Mouse (Mus musculus): ENCODE data around the gene Ppih.

The Ppih gene

DNA sequence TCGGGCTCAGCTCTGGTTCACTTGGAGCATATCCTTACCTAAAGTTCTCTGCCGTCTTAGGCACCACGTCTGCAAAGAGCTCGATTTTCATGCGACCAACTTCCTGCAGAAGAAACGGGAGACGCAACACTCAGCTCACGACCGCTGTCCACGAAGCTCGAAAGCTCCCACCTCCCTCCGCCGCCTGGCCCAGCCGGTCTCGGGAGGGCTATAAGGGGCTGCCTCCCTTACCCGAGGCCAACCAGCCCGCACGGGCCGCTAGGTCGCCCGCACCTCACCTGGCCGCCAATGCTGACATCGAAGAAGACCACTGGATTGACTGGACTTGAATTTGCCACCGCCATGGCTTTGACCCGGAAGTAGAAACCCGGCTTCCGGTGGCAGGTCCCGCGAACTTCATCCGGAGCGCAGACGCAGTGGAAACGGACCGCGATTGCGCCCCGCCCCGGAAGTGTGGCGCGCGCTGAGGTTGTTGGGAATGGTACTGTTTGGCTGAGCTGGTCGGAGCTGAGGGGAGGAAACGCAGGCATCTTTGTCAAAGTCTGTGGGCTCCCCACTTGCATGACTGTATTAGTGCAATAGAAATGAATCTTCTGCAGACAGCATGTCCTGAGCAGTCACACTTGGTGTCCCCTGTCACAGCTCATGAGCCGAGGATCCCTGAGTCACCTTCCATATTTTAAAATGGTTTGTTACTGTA lies at the start of gene Ppih:
Gene Ppih, minus strand, starts transcription at position 416 of the 700 bp plus-strand sequence.
- peak; percentile 96 for DNase-seq (ENCODE audit: low spot score)

DNA sequence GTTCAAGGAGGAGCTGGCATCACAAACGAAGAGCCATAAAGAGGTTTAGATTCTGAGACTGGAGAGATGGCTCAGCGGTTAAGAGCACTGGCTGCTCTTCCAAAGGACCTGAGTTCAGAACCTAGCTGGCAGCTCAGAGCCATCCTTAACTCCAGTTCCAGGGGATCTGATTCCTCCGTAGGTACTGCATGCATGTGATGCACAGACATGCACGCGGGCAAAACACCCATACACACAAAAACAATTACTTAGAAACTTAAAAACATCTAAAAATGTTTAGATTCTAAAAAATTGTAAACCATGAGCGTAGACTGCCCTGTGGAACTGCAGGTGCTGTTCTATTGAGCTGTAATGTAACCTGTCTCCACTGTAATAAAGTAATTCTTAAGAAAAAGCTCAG lies 49.1 kb upstream of the Ppih start:
- no peak for DNase-seq (ENCODE audit: low spot score)

DNA sequence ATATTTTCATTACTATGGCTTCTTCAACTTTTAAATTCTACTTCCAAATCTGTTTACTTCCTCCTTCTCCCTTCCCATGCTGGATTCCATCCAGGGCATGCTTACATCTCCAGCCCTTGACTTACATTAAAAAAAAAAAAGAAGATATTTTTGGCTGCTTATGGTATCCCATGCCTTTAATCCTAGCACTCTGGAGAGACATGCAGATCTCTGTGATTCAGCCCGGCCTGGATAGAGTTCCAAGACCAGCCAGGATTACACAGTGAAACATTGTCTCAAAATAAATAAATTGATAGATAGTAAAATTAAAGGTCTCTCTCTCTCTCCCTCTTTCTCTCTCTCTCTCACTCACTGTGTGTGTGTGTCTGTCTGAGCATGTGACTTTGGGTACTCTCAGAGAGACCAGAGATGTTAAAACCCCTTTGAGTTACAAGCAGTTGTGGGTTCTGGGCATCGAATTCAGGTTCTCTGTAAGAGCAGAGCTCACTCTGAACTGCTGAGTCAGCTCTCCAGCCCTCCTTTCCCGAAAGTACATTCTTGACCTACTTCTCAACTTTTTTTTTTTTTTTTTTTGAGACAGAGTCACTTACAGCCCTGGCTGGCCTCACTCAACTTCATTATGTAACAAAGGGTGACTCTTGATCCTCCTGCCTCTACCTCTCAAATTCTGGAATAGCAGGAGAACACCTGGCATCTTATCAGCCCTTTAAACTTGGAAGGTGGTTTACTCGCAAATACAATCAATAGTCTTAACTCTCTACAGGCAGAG lies 46.6 kb upstream of the Ppih start:
- no peak for DNase-seq (ENCODE audit: low spot score)

DNA sequence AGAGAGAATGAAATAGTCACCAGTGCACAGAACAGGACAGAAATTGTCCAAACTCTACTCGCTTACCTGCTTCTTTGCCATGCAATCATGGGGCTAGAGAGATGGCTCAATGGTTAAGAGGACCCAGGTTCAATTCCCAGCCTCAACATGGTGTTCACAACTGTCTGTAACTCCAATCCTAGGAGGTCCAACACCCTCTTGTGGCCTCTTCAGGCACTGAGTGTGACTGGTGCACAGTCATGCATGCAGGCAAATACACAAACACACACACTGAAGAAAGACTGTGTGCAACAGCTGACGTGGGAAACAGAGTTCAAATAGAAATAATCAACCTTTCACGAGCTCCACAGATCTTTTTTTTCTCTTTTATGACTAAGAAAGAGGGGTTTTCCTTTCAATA lies 41.9 kb upstream of the Ppih start:
- no peak for DNase-seq (ENCODE audit: low spot score)

DNA sequence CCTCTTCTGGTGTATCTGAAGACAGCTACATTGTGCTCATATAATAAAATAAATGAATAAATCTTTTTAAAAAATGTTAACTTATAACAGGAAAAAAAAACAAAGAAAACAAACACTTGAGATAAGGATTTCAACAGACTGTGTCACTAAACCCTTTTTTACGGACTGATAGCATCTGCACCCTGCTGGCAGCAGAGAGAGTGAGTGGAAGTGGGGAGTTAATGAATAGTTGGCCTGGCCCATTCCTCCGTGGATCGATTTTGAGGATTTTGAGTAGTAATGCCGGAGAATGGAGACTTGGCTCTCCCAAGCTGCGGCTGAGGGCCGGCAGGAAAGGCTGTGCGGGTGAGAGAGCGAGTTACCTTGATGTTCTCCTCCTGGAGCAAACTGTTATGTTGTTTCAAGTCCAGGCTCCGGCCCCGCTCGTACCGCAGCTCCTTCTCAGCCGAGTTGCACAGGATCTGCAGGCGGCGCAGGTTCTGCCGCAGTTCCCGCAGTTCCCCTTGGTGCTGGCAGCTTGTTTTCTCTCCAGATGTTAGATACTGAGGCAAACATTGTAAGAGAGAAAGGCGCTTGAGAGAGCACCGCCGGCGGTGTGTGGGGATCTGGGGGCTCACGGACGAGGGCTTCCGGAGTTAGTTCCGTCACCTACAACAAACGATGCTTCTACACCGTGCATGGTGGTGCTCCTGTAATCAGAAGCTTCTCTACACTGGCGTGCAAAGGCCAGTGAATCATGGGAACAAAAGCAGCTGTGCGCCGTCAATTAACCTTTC lies 39.0 kb upstream of the Ppih start:
- peak; percentile 44 for DNase-seq (ENCODE audit: low spot score)

DNA sequence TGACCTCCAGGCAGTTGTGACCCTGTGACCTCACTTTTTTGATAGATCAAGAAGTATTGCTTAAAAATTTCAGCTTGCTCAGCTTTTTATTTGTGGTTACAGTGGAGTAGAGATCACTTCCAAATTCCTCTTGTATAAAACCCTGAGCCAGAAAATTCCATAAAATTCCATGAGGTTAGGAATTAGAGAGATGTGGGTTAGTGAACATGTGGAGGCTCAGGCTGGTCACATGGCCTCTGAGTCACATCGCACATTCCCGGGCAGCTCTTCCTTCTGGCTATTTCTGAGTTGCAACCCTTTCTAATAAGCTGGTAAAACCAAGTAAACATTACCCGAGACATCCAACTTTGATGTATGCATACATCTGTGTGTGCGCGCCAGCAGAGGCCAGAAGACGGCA lies 25.2 kb upstream of the Ppih start:
- DNase-seq (ENCODE audit: low spot score): no peak

DNA sequence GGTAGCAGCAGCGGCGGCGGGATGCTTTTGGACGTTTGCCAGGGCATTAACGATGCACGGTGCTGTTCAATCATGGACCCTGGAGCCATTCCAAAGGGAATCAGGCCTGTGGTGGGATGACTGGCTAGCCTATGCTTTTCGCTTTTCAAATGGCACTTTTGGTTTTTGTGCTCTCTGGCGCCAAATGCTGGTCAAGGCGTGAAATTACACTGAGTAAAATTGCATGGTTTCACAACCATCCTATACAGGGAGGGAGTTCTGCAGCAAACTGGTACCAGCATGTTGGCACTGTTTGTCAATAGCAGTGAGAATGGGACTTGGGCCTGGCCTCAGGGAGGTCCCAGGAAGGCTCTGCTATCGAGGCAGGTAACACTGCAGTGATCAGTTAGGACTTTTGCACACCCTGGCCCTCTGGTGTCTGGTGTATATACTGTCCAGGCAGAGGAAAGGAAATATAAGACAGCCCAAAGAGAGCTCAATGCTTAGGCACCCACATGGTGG lies 18.6 kb upstream of the Ppih start:
- peak; percentile 62 for DNase-seq (ENCODE audit: low spot score)

DNA sequence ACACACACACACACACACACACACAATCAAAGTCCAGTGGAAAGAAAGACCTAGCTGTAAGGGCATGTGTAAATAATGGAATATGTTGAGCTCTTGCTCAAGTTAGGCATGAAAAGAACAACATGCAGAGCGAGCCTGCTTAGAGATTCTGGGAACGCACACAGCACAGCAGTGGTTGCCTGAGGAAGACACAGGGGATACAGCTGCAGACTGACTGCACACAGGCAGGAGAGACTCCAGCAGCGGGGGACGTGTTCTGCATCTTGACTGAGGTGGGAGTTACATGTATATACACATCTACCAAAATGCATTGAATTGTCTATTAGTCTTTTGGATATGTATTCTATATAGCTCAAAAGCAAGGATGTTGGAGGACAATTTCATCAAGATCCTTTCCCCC lies 18.1 kb upstream of the Ppih start:
- no peak for DNase-seq (ENCODE audit: low spot score)

DNA sequence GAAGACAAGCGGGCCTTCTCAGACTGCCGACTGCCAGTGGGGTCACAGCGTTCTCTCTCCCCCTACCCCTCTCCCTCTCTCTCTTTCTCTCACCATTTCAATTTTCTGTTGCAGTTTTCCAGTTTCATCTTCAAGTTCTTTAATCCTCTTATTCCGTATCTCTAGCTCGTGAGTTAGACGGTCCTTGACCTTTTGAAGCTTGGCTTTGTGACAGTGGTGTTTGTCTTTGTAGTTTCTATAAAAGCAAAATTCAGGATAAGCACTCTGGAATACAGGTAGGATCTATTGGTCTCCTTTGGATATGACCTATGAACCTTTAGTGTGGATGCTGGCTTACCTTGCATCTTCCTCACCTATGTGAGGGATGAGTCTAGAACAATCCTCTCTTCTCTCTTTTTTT lies 13.1 kb upstream of the Ppih start:
- no peak for DNase-seq (ENCODE audit: low spot score)

DNA sequence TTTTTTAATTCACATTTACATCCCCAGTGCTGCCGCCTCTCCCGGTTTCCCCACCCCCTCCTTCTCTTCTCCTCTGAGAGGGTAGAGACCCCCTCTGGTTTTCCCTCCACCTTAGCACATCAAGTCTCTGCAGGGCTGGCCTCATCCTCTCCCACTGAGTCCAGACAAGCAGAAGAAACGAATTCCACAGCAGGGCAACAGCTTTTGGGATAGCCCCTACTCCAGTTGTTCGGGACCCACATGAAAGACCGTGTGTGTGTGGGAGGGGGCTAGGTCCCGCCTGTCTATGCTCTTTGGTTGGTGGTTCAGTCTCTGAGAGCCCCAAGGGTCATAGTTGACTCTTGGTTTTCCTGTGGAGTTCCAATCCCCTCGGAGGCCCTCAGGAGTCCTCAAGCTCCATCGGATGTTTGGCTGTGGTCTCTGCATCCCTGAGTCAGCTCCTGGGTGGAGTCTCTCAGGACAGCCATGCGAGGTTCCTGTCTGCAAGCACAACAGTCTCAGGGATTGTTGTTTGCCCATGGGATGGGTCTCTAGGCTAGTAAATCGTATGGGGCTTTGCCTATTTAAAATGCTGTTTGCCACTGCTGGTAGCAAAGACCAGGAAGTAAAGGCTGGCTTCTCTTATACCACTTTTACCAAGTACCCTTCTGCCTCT lies 677 bp upstream of the Ppih start:
- DNase-seq (ENCODE audit: low spot score): no peak

DNA sequence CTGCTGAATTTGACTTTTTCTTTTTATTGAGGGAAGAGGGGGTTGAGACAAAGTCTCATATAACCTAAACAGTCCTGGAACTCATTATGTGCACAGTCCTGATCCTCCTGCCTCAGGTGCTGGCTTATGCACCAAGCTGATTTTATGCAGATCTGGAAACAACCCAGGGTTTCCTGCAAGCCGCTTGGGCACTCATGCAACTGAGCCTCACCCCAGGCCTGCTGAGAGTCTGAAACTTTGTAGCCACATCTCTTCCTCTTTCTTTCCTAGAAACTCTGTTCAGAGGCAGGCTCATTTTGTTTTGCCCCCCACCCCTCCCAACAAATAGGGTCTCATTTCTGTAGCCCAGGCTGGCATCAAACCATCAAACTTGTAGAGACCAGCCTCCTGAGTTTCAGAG lies 6.6 kb downstream of the Ppih start:
- no peak for DNase-seq (ENCODE audit: low spot score)

DNA sequence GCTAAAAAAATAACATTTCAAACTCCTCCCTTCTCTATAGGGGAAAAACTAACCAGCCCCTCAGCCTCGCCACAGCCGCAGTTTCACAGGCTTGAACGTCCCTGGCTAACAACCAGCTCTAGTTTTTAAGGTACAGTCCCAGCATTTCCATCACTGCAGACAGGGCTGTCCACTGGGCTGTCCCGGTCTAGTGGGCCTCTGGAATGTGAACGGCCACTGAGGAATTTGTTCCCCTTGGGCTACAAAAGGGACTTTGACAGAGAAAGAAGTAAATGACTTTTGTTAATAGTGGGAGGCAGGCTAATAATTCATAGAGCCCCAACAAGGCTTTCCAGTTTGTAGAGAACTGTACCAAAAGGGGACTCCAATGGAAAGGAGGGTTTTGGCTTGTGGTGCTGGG lies 14.9 kb downstream of the Ppih start:
- no peak for DNase-seq (ENCODE audit: low spot score)

DNA sequence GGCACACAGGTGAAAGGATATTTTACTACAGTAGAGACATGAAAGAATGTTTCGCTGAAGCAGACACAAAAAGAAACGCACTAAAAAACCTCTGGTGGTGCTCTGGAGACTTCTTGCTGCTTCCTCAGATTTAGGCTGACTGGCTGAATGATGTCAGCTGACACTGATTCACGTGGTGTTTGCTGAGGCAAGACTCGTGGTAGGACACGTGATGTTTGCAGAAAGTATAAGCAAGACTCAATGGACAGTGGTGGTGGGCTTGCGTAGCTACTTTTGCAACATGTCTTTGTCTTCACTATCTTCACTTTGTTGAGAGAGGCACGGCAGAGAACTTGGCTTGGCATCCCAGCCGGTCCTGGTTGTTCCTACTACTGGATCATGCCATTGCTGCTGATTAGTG lies 17.1 kb downstream of the Ppih start:
- no peak for DNase-seq (ENCODE audit: low spot score)

DNA sequence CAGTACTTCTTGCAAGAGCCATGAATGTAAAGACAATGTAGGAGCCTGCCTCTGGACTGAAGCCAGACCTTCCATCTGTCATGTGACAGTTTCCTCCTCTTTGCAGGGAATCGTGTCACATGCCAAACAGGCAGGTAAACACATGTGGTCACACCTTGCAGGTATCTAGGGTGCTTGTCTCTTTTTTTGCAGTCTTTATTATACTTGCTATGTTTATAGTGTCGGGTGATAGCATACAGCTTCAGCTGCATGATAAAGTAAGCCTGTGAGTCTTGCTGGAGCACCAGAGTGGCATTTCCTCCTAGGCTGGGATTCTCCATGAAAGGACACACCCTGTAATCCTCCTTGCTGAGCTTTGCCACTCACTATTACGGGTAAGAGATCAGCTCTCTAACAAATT lies 18.6 kb downstream of the Ppih start:
- no peak for DNase-seq (ENCODE audit: low spot score)

DNA sequence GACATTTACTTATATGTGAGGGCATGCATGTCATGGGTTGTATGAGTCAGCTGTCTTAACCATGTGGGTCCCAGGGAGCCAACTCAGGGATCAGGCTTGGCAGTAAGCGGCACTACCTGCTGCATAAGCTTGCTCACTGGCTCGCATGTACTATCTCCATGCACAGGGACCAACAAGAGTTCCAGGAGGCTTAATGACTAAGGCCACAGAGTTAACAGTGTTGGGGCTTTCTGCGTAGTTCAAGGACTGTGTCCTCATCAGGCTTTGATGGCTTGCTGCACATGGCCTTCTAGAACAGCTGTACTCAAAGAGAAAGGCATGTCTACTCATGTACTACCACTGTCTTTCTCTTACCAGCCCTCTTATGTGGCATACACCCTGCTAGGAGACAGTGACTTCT lies 19.6 kb downstream of the Ppih start:
- no peak for DNase-seq (ENCODE audit: low spot score)

DNA sequence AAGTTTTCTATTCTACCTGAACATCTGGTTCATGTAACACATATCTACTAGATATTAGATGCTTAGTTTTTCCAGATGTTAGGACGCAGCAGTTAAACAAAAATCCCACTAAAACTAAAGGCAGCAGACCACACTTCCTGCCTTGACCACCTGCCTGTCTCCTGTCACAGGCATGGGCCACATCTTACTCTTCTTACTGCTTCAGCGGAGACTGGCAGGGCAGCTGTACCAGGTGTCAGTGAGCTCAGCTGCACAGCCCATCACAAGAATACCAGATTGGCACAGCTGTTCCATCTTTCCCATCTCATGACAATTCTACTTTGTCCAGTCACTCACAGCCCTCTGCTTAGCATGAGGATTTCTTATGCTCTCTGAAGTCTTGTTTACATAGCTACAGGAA lies 23.0 kb downstream of the Ppih start:
- no peak for DNase-seq (ENCODE audit: low spot score)

DNA sequence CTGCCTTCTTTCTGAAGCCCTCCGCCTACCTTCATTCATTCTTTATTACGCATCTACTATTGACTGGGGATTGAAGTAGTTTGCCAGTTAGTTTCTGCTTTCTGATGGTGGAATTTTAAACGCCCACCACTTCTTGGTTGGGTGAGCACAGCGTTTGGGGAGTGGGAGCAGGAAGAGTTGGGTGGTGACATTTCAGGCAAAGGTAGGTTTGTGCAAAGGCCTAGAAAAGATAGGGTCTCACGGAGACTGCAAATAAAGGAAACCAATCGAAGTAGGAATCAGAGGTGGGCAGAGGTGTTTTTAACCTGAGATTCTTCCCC lies 25.3 kb downstream of the Ppih start:
- no peak for DNase-seq (ENCODE audit: low spot score)

DNA sequence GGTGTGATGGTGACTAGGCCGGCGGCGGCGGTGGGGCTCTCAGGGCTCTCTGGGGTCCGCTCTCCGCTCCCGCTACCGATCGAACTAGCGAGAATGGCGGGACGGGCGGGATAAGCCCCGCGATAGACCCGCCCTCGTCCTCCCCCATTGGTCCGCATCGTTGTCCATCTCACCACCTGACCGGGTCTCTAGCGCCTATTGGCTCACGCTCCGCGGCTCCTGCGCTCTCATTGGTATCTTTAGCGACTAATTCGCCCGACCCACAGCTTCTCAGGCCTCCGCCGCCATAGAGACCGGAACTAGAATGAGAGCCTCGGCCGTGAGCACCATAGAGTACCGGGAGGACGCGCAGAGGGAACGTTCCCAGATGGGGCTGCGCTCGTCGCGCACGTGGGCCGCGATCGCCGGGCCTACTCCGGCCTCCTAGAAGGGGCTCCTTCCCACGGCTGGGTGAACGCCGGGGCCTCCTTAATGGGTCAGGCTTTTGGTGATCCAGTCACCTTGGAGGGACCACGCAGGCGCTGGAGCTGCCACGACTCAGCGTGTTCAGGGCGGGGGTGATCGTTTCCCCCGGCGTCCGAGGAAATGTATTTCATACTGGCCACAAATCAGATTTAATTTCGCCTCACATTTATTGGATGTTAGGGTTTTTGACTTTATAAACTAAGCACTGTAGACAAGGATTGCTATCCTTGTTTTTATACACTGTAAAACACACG lies 25.8 kb downstream of the Ppih start, which contains the start of gene Ybx1:
Gene Ybx1, minus strand, starts transcription at position 190 of the 719 bp plus-strand sequence.
- peak; percentile 100 for DNase-seq (ENCODE audit: low spot score)

DNA sequence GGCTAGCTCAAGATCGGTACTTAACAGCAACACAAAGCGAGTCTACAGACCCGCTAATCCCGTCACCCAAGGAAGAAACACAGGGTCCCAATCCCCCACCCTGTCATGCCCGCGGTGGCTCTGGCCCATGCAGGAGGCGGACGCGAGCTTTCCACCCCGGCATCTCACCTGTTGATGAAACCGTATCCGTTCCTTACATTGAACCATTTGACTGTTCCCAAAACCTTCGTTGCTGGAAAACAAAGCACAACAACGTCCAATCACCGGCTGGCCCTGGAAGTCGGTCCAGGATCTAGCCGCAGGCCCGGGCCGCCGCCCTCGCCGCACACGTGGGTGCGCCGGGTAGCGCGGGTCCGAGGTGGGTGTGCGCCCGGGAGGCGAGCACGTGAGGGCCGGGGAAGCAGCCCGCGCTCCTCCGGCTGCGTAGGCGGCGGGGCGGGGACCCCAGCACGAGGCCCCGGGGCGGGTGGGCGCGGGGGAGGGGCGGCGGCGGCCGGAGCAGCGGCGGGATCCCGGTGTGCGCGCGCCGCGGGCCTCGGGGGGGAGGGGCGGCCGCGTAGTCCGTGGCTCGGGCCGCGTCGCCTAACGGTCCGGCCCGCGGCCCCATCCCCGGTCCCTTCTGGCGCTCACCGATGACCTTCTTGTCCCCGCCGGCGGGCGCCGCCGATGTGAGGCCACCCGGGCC lies 26.6 kb downstream of the Ppih start:
- peak; percentile 71 for DNase-seq (ENCODE audit: low spot score)

DNA sequence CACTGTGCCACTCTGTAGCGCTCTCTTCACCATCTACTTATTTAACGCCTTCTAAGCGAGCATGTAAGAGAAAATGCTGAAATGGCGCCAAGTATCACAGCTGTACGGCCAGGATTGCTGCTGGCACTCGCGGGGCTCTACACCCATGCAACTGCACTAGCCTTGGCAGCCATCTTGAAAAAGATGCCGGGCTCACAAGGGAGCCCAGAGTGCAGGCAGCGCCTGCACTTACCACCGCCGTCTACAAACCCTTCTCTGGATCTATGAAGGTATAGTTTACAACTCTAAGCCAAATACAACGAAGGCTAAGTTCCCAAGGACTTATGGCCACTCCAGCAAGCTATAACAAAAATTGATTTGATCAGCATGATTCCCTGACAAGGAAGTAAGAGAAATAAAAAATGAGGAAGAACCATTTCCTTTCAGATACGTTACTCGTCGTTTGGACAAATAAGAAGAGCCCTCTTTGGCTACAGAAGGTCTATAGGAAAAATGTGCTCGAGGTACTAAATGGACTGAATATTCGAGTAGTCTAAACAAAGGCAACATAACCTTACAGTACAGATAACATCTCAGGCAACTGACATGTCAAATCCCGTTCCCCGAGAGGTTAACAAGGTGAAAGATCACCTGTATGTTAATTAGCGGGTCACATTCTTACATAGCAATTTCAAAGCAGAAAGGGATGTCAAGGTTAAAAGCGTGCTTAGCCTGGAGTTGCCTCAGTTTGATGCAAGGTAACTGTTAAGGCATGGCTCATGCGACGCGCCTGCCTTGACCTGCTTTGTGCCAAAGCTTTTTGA lies 27.4 kb downstream of the Ppih start:
- peak; percentile 57 for DNase-seq (ENCODE audit: low spot score)
